30 mouse cellular contexts compared by ENCODE assay signal in genomic region chr15:5321691-5322090, GRCm38 (mm10).
"Had no signal": no experiment of that assay in that cellular context is flagged by ENCODE, and none has a peak within 500 bp of the region (broad histone marks: within the 10 kb centered on the region; RNA-seq: fewer than 3 reads in every experiment).

No protein-coding gene starts in this region.

- DNase-seq: heart, postnatal 10 days; heart, postnatal 14 days; heart, postnatal 36 days; heart, postnatal 4 days; kidney, adult 11 months; kidney, adult 18-20 months; kidney, adult 2 months; kidney, adult 8-10 months; kidney, adult 9 months; kidney, postnatal 10 days; kidney, postnatal 14 days; kidney, postnatal 25 days; kidney, postnatal 36 days; kidney, postnatal 4 days; layer of hippocampus, adult 9-11 months; layer of hippocampus, postnatal 36 days had no signal

- H3K27ac ChIP-seq: heart, embryonic 10.5 days; heart, embryonic 13.5 days; heart, embryonic 15.5 days; hindbrain, embryonic 10.5 days; hindbrain, embryonic 12.5 days; hindbrain, embryonic 13.5 days; hindbrain, embryonic 14.5 days; hindbrain, embryonic 15.5 days; hindbrain, postnatal 0 days; intestine, embryonic 15.5 days; kidney, embryonic 15.5 days; kidney, postnatal 0 days; left cerebral cortex, adult 2 months had no signal

- H3K4me3 ChIP-seq: heart, embryonic 10.5 days; heart, embryonic 12.5 days; heart, embryonic 13.5 days; heart, embryonic 15.5 days; hindbrain, embryonic 10.5 days; hindbrain, embryonic 12.5 days; hindbrain, embryonic 13.5 days; hindbrain, embryonic 15.5 days; intestine, embryonic 15.5 days; kidney, embryonic 15.5 days; left cerebral cortex, adult 2 months had no signal
